Mouse (Mus musculus) liver, embryonic 14.5 days (tissue): ENCODE data around the gene Gm15217. TPM values are rescaled to one million over a fixed set of nuclear protein-coding genes. Genes with fewer than 3 reads are reported as not detected.

Experiments used
- ATAC-seq: fragments of 200-750 bp; cut with Nextera tagmentation; 2 replicates; pipeline ENCODE4 v1.8.0; 2017; ENCODE audit warnings: moderate number of reproducible peaks, mild to moderate bottlenecking, moderate library complexity; ENCODE audit not compliant: insufficient read depth
- DNase-seq, 3 experiments: peaks; one replicate each; pipeline ENCODE4 v3.0.0-alpha.2; 2012 to 2013; ENCODE audit warnings: low read depth in 3 of 3, low spot score in 3 of 3
- H3K27ac ChIP-seq: fragments of 300-500 bp; sonication (generic); 2 replicates; pipeline ENCODE4 v1.5.1; 2014; ENCODE audit warnings: moderate library complexity, mild to moderate bottlenecking, control low read depth, inconsistent platforms
- H3K27me3 ChIP-seq: fragments of 300-500 bp; sonication (generic); 2 replicates; pipeline ENCODE4 v1.6.1; 2014; ENCODE audit warnings: mild to moderate bottlenecking, low read length, moderate library complexity; ENCODE audit not compliant: control insufficient read depth, insufficient read depth
- H3K36me3 ChIP-seq: fragments of 300-500 bp; sonication (generic); replicated peaks from 2 replicates; pipeline ENCODE4 v1.6.1; 2014; ENCODE audit warnings: low read depth; ENCODE audit not compliant: control insufficient read depth, insufficient read depth
- H3K4me1 ChIP-seq, 2 experiments: fragments of 200-500 bp in 1 of 2; fragments of 300-500 bp in 1 of 2; sonication (generic) in 1 of 2; replicated peaks; 2 replicates each; pipeline ENCODE4 v1.6.1; 2012 to 2014; ENCODE audit warnings: antibody characterized with exemption in 1 of 2, inconsistent platforms in 1 of 2, low read length in 1 of 2; ENCODE audit not compliant: control insufficient read depth in 2 of 2, insufficient read depth in 2 of 2
- H3K4me2 ChIP-seq: fragments of 300-500 bp; sonication (generic); 2 replicates; pipeline ENCODE4 v1.6.1; 2014; ENCODE audit warnings: low read depth, mild to moderate bottlenecking, control low read depth, moderate library complexity
- H3K4me3 ChIP-seq, 2 experiments: fragments of 200-500 bp in 1 of 2; fragments of 300-500 bp in 1 of 2; sonication (generic) in 1 of 2; 2 replicates each; pipeline ENCODE4 v1.5.1; 2012 to 2014; ENCODE audit warnings: low read depth in 2 of 2, low read length in 2 of 2, mild to moderate bottlenecking in 2 of 2, control low read depth in 1 of 2, inconsistent platforms in 1 of 2, moderate library complexity in 1 of 2; ENCODE audit not compliant: insufficient read depth in 1 of 2
- H3K9ac ChIP-seq: fragments of 300-500 bp; sonication (generic); replicated peaks from 2 replicates; pipeline ENCODE4 v1.6.1; 2014; ENCODE audit warnings: mild to moderate bottlenecking, control low read depth, moderate library complexity
- H3K9me3 ChIP-seq: fragments of 300-500 bp; sonication (generic); 2 replicates; pipeline ENCODE4 v1.6.1; 2016; ENCODE audit warnings: low read length, mixed read lengths; ENCODE audit not compliant: control insufficient read depth
- CTCF ChIP-seq: IDR thresholded peaks from 2 replicates; pipeline ENCODE4 v1.5.1; 2016; ENCODE audit warnings: antibody characterized with exemption, low read depth, control low read depth
- EP300 ChIP-seq: IDR thresholded peaks from 2 replicates; pipeline ENCODE4 v1.6.1; 2016; ENCODE audit warnings: antibody characterized with exemption, low read depth
- WGBS: fragments of 180-500 bp; shearing (Covaris S2); extraction: QIAGEN DNeasy Blood & Tissue Kit; methylation state at CpG from one replicate; pipeline ENCODE4 v1.1.7; 2014; ENCODE audit not compliant: insufficient replicate concordance; 5-methylcytosine and 5-hydroxymethylcytosine counted together
- polyA plus RNA-seq, 2 experiments: library from polyadenylated mRNA; depleted of rRNA in 1 of 2; stranded (reverse) in 1 of 2; unstranded in 1 of 2; fragments of >200 nt; fragmentation: Nextera tagmentation in 1 of 2; extraction: Ambion mirVana in 1 of 2; gene quantifications; 2 replicates each; pipeline versions ENCODE4 v1.2.1 to v1.2.3; 2012 to 2014

Gene Gm15217
- polyA plus RNA-seq, 2 experiments: not detected

- no peak for DNase-seq
- no peak for ATAC-seq
- Histone ChIP-seq H3K36me3 (no peaks in the 10 kb centered on the region), H3K4me3 (no peak overlapping the region), H3K4me2 (no peak overlapping the region), H3K4me1 (peaks cover 0 to 4% of the 10 kb centered on the region in 2 experiments; a peak in 1 of 4 replicates), H3K27ac (no peak overlapping the region), H3K9me3 (no peaks in the 10 kb centered on the region), H3K27me3 (no peaks in the 10 kb centered on the region), H3K9ac (no peak overlapping the region)
- WGBS: 16% methylated on average over 4 of the region's 4 CpGs
- TF ChIP-seq EP300 (no peak), CTCF (no peak)
Measured at GRCm38 (mm10) chr14:46410557-46411120, 31.4 kb downstream of the Gm15217 start.

GRCm38 (mm10) chr14:46412497-46413000 lies 33.3 kb downstream of the Gm15217 start:
- no peak for TF ChIP-seq CTCF
- no peak for TF ChIP-seq EP300
- Histone ChIP-seq H3K9me3 (no peaks in the 10 kb centered on the region), H3K4me2 (no peak overlapping the region), H3K27ac (no peak overlapping the region), H3K27me3 (no peaks in the 10 kb centered on the region), H3K4me1 (peaks cover 0 to 4% of the 10 kb centered on the region in 2 experiments; a peak in 1 of 4 replicates), H3K9ac (no peak overlapping the region), H3K4me3 (no peak overlapping the region), H3K36me3 (no peaks in the 10 kb centered on the region)
- WGBS: 63% methylated on average over 7 of the region's 7 CpGs
- DNase-seq (no peak), ATAC-seq (no peak)

GRCm38 (mm10) chr14:46418371-46419097 lies 39.3 kb downstream of the Gm15217 start:
- Histone ChIP-seq H3K4me2 (no peak overlapping the region), H3K36me3 (no peaks in the 10 kb centered on the region), H3K27ac (no peak overlapping the region), H3K9me3 (no peaks in the 10 kb centered on the region), H3K9ac (no peak overlapping the region), H3K27me3 (no peaks in the 10 kb centered on the region), H3K4me3 (no peak overlapping the region), H3K4me1 (no peaks in the 10 kb centered on the region)
- 75% methylated on average over 15 of the region's 15 CpGs for WGBS
- TF ChIP-seq EP300 (no peak), CTCF (no peak)
- DNase-seq (no peak), ATAC-seq (no peak)

GRCm38 (mm10) chr14:46419269-46419668 lies 40.1 kb downstream of the Gm15217 start:
- ATAC-seq (no peak), DNase-seq (no peak)
- H3K4me3 ChIP-seq: no peak overlapping the region
- TF ChIP-seq CTCF (no peak), EP300 (no peak)
- no peaks in the 10 kb centered on the region for H3K9me3 ChIP-seq
- no peak overlapping the region for H3K27ac ChIP-seq
- H3K4me1 ChIP-seq: no peaks in the 10 kb centered on the region
- no peaks in the 10 kb centered on the region for H3K27me3 ChIP-seq
- WGBS: 54% methylated on average over 11 of the region's 11 CpGs
- H3K4me2 ChIP-seq: no peak overlapping the region
- no peak overlapping the region for H3K9ac ChIP-seq
- no peaks in the 10 kb centered on the region for H3K36me3 ChIP-seq

- Histone ChIP-seq H3K36me3 (no peaks in the 10 kb centered on the region), H3K4me3 (no peak overlapping the region), H3K4me2 (no peak overlapping the region), H3K9me3 (no peaks in the 10 kb centered on the region), H3K9ac (no peak overlapping the region), H3K27ac (no peak overlapping the region), H3K4me1 (no peaks in the 10 kb centered on the region), H3K27me3 (no peaks in the 10 kb centered on the region)
- WGBS: 60% methylated on average over 3 of the region's 3 CpGs
- no peak for DNase-seq
- no peak for ATAC-seq
- TF ChIP-seq CTCF (no peak), EP300 (no peak)
Measured at GRCm38 (mm10) chr14:46421823-46422222, 42.6 kb downstream of the Gm15217 start.
